Mouse (Mus musculus): ENCODE measurements around the gene Nme3. TPM values are rescaled to one million over a fixed set of nuclear protein-coding genes. Genes with fewer than 3 reads are reported as not detected.

Gene Nme3
- polyA plus RNA-seq (2015; fragmentation: Nextera tagmentation; extraction: Ambion mirVana), result 47.7 and 57.2 TPM in 2 replicates

DNA sequence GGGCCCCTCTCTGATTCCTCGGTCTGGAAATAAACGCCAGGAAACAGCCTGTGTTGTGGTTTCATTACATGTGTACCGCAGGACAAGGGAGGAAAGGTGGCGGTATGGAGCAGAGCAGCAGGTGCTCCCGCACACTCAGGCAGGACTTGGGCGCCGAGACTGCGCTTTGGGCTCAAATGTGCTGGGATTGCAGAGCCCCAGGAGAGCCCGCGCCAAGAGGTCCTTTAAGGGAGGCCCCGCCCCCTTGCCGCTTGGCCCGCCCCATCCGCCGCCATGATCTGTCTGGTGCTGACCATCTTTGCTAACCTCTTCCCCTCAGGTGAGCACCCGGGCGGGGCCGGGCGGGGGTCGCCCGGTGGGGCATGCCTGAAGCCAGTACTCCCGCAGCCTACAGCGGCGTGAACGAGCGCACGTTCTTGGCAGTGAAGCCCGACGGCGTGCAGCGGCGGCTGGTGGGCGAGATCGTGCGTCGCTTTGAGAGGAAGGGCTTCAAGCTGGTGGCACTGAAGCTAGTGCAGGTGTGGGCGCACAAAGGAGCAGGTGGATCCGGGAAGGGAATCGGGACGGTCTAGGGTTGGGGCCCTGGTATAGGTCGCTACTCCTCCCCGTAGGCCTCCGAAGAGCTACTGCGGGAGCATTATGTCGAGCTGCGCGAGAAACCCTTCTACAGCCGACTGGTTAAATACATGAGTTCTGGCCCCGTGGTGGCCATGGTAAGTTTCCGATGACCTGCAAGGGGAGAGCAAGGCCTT, at the start of gene Nme3:
Gene Nme3, plus strand, starts transcription at position 260 of the 752 bp plus-strand sequence.
- DNase-seq (ENCODE audit: low spot score), result peak; percentile 70

DNA sequence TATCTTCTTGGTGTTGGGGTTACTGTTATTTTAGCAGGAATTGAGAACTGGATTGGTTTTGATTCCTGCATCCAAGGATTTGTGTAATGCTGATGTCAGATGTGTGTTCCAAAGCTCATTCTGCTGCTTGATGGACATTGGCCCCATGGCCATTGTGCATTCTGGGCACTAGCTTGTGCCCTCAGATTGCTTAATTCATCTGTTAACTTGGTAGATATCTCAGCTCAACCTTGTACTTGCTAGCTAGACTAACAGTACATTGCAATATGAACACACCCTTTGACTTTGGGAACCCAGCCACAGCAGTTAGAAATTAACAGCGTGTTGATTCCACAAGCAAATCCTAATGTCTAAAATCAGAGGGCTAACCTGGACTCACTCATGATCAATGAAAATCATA, 48.9 kb upstream of the Nme3 start:
- DNase-seq (ENCODE audit: low spot score), result no peak

- no peak for DNase-seq (ENCODE audit: low spot score)
Observed at GRCm38 (mm10) chr17:24848600-24849031, 47.7 kb upstream of the Nme3 start.

- DNase-seq (ENCODE audit: low spot score), result no peak
Observed at GRCm38 (mm10) chr17:24849733-24850064, 46.6 kb upstream of the Nme3 start.

DNA sequence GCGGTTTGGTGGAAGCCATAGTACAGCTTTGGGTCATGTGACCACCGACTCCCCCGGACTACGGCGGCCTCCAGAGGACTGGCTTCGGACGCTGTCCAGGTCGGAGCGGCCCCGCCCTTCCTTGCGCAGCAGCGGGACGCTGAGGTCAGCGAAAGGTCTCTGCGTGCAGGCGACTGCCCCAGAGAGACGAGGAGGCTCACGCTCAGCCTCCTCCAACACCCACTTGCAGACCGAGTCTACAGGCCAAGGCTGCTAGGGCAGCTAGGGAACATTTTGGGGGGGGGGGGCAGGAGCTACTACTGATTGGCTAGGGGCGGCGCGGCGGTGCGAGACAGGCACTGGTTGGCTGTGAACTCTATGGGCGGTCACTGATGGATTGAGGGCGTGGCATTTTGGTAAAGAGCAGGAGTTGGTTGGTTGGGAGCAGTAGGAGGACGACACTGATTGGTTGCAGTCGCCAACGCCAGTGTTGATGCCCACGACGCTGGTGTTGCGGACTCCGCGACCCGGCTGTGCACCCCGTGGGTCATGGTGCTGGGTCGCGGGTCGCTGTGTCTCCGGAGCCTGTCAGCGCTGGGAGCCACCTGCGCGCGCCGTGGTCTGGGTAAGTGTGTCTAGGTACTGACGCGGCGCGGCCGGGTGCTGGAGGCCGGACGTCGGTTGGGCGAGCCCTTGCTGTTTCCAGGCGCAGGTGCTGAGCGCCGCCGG, 46.1 kb upstream of the Nme3 start, which contains the start of gene Fahd1:
Gene Fahd1, minus strand, starts transcription at position 300 of the 708 bp plus-strand sequence.
- peak; percentile 96 for DNase-seq (ENCODE audit: low spot score)

DNA sequence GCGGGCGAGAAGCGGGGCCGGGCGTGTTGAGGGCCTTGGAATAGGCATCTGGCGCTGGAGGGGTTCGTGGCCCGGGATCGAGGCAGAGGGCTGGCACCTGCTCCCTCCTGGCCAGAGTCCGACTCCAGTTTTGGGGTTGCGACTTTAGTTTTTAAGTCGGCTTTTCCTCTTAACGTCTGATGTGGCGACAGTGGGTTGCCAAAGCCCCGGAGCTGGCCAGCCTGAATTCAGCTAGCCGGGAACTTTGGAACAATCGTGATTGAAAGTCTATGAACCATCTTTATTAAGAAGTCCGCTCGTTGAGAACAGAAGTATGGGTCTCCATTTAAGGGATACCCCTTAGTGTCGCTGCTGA, 45.5 kb upstream of the Nme3 start:
- no peak for DNase-seq (ENCODE audit: low spot score)

DNA sequence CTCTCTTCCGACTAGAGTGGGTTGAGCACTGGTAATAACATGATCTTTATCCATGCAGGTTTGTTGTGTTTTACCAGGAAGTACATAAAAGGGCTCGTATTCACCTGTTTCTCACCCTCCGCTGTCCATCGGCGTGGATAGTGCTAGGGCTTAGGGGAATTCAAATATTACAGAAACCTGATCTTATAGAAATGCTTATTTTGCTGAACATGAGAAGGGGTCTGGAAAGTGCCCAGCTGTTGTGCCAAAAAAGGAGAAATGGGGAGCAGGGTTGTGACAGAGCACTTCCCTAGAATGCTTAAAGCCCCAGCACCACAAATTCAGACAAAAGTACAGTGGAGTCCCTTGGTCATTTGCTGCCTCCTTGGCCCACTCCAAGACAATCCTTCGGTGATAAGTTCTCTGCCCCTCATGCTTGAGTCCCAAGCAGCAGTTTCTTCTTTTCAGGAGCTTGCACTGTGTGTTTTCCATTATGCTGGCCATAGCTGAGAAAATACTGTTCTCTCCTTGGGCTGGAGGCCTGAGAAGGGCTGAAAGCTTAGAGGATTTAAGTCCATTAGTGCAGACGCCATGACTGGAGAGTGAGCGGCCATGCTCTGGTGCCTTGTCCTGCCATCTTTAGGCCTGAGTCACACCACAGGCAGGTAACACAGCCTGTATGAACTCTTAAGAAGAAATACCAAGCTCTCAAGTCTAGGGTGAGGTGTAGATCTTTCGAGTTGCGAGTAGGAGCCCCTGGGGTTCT, 44.7 kb upstream of the Nme3 start:
- DNase-seq (ENCODE audit: low spot score), result no peak

- no peak for DNase-seq (ENCODE audit: low spot score)
Observed at GRCm38 (mm10) chr17:24855838-24856464, 40.3 kb upstream of the Nme3 start.

GRCm38 (mm10) chr17:24856589-24856988, 39.7 kb upstream of the Nme3 start:
- DNase-seq (ENCODE audit: low spot score), result no peak

- DNase-seq (ENCODE audit: low spot score), result no peak
Observed at GRCm38 (mm10) chr17:24857831-24858470, 38.3 kb upstream of the Nme3 start.

DNA sequence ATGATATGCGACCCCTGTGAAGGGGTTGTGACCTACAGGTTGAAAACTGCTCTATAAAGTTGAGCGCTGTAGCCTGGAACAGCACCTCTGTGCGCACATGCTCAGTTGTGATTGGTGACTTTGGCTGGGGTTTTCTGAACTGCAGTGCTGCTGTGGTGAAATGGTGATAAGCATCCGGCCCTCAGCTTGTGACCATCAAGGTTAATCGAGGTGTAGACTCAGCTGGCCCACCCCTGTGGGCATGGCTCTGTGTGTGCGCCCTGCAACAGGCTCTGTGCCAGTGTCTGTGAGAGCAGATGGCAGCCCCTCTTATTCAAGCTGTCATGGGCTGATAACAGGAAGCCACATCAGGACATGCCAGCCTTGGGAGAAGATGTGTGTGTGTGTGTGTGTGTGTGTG, 37.3 kb upstream of the Nme3 start:
- no peak for DNase-seq (ENCODE audit: low spot score)

- no peak for DNase-seq (ENCODE audit: low spot score)
Observed at GRCm38 (mm10) chr17:24860076-24860475, 36.2 kb upstream of the Nme3 start.

DNA sequence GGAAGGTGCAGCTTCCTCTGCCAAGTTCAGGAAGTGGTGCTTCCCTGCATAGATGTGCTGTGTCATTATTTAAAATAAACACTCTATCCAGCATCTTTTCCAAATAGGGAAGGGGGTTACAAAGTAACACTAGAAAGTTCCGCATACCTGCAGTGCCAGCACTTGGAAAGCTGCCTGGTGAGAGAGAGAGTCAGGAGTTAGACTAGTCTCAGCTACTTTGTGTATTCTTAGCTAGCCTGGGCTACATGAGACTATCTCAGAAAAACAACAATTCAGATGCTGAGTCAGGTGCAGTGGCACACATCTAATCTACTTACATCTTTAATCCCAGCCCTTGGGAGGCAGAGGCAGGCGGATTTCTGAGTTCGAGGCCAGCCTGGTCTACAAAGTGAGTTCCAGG, 34.5 kb upstream of the Nme3 start:
- DNase-seq (ENCODE audit: low spot score), result no peak

- DNase-seq (ENCODE audit: low spot score), result no peak
Observed at GRCm38 (mm10) chr17:24865776-24866175, 30.5 kb upstream of the Nme3 start, which contains the start of gene Igfals. Igfals (plus strand) TSS chr17:24865997.

- DNase-seq (ENCODE audit: low spot score), result no peak
Observed at GRCm38 (mm10) chr17:24867914-24868313, 28.4 kb upstream of the Nme3 start.

DNA sequence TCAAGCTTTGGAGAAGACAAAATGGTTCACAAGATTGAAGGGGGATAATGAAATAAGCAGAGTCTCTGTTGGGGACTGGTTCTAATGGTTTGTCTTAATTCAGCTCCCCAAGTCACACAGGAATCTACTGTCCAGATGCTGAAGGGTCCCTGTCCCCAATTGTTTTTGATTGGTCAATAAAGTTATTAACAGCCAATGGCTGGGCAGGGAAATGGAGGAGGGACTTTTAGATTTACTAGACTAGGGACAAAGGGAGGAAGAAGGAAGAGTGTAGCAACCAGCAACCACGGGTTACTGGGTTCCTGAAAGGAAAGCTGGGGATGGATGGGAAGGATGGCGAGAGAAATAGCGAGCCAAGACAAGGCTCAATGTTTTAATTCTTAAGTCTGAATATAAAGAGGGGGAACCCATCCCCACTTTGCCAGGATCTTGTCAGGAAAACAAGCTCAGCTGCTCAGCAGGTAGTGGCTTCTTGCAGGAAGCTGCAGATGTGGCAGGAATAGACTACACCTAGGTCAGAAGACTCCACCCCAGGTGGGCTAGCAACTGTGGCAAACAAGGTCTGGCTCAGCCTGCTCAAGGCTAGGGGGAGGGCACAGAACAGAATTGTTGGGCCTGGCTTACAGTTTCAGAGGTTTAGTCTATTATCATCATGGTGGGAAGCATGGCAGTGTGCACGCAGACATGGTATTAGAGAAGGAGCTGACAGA, 22.4 kb upstream of the Nme3 start:
- no peak for DNase-seq (ENCODE audit: low spot score)

- no peak for DNase-seq (ENCODE audit: low spot score)
Observed at GRCm38 (mm10) chr17:24874405-24874745, 21.9 kb upstream of the Nme3 start.

DNA sequence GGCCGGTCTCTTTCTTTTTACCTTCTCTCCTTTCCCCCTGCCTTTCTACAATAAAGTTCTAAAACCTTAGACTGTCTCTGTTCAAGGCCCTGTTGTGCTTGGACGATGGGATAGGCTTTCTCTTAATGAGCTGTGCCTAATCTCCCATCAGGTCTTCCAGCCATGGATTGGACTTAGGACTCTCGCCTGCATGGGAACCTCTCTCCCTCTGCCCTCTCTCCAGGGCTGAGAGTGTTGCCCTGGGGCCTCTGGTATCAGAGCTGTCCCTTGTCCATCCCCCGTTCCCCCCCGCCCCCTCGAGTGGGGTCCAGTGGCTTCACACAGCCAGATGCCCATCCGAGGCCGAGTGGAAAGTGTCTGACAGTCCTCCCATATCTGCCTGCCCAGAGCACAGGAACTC, 21.3 kb upstream of the Nme3 start:
- DNase-seq (ENCODE audit: low spot score), result no peak

DNA sequence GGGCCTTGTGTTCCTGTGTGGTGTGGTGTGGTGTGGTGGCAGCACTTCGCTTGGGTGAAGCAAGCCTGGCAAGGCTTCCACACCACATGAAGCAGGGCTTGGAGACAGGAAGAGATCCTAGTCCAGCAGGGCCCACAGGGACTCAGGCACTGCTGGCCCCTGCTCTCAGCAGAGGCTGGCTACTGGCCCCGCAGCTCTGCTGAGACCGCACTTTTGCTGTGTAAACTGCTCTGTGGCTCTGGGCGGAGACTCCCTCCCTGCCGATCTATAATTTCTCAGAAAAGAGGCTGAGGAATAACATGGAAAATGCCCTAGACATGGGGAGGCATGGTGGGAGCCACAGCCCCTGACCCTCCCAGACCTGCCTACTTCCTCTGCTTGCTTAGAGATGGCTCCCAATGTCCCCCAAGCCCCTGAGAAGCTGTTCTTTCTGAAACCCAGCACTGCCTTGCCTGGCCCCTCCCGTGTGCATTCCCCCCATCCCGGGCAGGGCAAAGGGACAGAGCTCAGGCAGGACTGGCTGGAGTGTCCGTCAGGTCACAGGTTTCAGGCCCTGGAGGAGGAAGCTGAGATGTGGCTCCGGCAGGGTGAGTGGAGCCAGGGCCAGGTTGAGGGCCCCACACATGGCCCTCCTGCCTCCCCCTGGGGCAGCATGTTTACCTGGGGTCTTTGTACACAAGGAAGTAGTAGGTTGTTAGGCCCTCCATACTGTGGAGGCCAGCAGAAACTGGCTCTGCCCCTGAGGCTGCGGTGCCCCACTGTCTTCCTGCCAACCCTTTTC, 18.8 kb upstream of the Nme3 start:
- no peak for DNase-seq (ENCODE audit: low spot score)

DNA sequence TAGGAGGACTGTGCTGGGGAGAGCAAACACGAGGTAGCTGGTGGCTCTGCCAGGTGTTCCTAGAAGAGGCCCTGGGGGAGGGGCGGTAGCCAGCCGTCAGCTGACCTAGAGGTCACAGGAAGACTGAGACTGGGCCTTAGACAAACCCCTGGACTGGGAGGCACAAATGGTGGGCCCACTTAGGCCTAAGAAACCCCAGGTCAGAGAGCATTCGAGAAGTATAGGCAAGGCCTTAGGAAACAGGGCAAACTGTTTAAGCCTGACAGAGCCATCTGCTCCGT, 18.2 kb upstream of the Nme3 start:
- DNase-seq (ENCODE audit: low spot score), result no peak
